In genomic region chr3:95312623-95313022, GRCm38 (mm10) we compare ENCODE assay signal across 10 mouse cellular contexts. TPM values are rescaled to one million over a fixed set of nuclear protein-coding genes. Genes with fewer than 3 reads are reported as not detected.
DNase-seq lines count a peak whose midpoint lies in the region; ATAC-seq lines count a peak whose summit lies in the region.
"Had no signal": no experiment of that assay in that cellular context is flagged by ENCODE, and none has a peak within 500 bp of the region (broad histone marks: within the 10 kb centered on the region; RNA-seq: fewer than 3 reads in every experiment).

No protein-coding gene starts in this region.

- ATAC-seq in granulocyte monocyte progenitor cell, adult 5-6 weeks (replicated peaks; ENCODE audit: poor library complexity, severe bottlenecking): peak; percentile 68

- peak; percentile 27 for DNase-seq in layer of hippocampus, adult 9-11 months
- no peak for DNase-seq in layer of hippocampus, adult 8-10 months (ENCODE audit: low spot score in 2 of 2)
- peak; percentile 56 for DNase-seq in Muller cell, postnatal 12 days (ENCODE audit: inconsistent ontology term)
- peak; percentile 71 to 81 for DNase-seq in natural killer cell, adult 2 months (ENCODE audit: low spot score in 2 of 2)
- no peak for DNase-seq in ovary, postnatal 10 days (ENCODE audit: low spot score)
- DNase-seq in cerebellum, adult 18-20 months: no peak
- no peak for DNase-seq in embryo, embryonic 11 days
- DNase-seq: kidney, postnatal 10 days; midbrain, embryonic 14.5 days had no signal

RNA-seq across cellular contexts. Expression of gene Cers2, which starts 2.0 kb away (rescaled TPM):
- 10 to 100 TPM; 49.1 to 65.7 (median 61.2) TPM for total RNA-seq in layer of hippocampus, adult 8-10 months (2022)
- 193 and 213 TPM in 2 replicates for total RNA-seq in granulocyte monocyte progenitor cell, adult 5-6 weeks (2014; fragmentation: Nextera tagmentation)
- 87.8 and 88.6 TPM in 2 replicates for total RNA-seq in granulocyte monocyte progenitor cell, adult 5-6 weeks (2017)

RNA-seq across cellular contexts. Expression of gene Anxa9, which starts 5.6 kb away (rescaled TPM):
- 1 to 10 TPM in 2 of 4 experiments, under 1 TPM in 2; 0.85 to 1.4 (median 1.2) TPM for total RNA-seq in layer of hippocampus, adult 8-10 months (2022)
- 15.5 and 18.0 TPM in 2 replicates for total RNA-seq in granulocyte monocyte progenitor cell, adult 5-6 weeks (2014; fragmentation: Nextera tagmentation)
- total RNA-seq in granulocyte monocyte progenitor cell, adult 5-6 weeks (2017): 5.0 and 5.4 TPM in 2 replicates

RNA-seq across cellular contexts. Expression of gene Prune1, which starts 30.7 kb away (rescaled TPM):
- total RNA-seq in layer of hippocampus, adult 8-10 months (2022): 10 to 100 TPM; 19.2 to 22.4 (median 21.0) TPM
- total RNA-seq in granulocyte monocyte progenitor cell, adult 5-6 weeks (2014; fragmentation: Nextera tagmentation): 17.8 and 25.4 TPM in 2 replicates
- 9.3 and 11.3 TPM in 2 replicates for total RNA-seq in granulocyte monocyte progenitor cell, adult 5-6 weeks (2017)

RNA-seq across cellular contexts. Expression of gene Mindy1, which starts 31.5 kb away (rescaled TPM):
- 10 to 100 TPM; 20.7 to 28.4 (median 23.9) TPM for total RNA-seq in layer of hippocampus, adult 8-10 months (2022)
- 26.9 and 56.5 TPM in 2 replicates for total RNA-seq in granulocyte monocyte progenitor cell, adult 5-6 weeks (2014; fragmentation: Nextera tagmentation)
- total RNA-seq in granulocyte monocyte progenitor cell, adult 5-6 weeks (2017): 22.8 and 30.0 TPM in 2 replicates

RNA-seq across cellular contexts. Expression of gene Setdb1, which starts 44.4 kb away (rescaled TPM):
- 10 to 100 TPM; 33.8 to 45.9 (median 41.6) TPM for total RNA-seq in layer of hippocampus, adult 8-10 months (2022)
- 40.6 and 43.4 TPM in 2 replicates for total RNA-seq in granulocyte monocyte progenitor cell, adult 5-6 weeks (2014; fragmentation: Nextera tagmentation)
- total RNA-seq in granulocyte monocyte progenitor cell, adult 5-6 weeks (2017): 28.9 and 32.8 TPM in 2 replicates

Comparison
In these comparisons a context has a peak if more than half of its experiments do, and no peak if none do; other contexts are left out.
1. DNase-seq: peak in layer of hippocampus, adult 9-11 months (single experiment), Muller cell, postnatal 12 days (single experiment) and natural killer cell, adult 2 months (2 of 2); none in layer of hippocampus, adult 8-10 months (0 of 2), ovary, postnatal 10 days (single experiment), cerebellum, adult 18-20 months (0 of 2) and embryo, embryonic 11 days (single experiment).